Mouse (Mus musculus) urinary bladder, postnatal 25 days (tissue): ENCODE measurements at regions not wholly inside any gene's neighbourhood (a gene's known extent, or its start where the extent isn't known, plus 50 kb on each side); places are given as distances from the start of the nearest gene placed in this dataset.
"Not testable (repeated sequence)": the region's sequence is repeated elsewhere in the genome, so short reads cannot be mapped to it uniquely, and the experiment has no call there.

Source experiments
- DNase-seq: peaks from one replicate; pipeline ENCODE4 v3.0.0; 2022; ENCODE audit warnings: low spot score

DNA sequence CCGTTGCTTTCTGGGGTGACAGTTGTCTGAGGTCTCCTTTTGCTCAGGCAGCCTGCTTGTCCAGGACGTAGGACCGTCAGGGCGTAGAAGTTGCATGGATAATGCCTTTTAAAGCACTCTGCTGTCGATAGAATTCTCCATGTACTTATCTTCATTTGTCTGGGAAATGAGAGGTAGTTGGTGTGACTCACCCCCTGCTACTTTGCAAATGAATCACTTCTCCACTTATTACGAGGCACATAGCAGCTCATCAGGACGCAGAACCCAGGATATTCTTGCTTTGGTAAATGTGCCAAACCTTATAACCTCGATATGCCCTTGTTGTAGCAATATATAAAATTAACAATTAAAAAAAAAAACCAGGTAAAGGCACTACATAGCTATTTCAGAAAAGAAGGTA lies 159.7 kb upstream of the Smlr1 start:
- DNase-seq = no peak

- peak; percentile 51 for DNase-seq
These were observed 145.2 kb upstream of the Smlr1 start for GRCm38 (mm10) chr10:25681243-25681642.

DNA sequence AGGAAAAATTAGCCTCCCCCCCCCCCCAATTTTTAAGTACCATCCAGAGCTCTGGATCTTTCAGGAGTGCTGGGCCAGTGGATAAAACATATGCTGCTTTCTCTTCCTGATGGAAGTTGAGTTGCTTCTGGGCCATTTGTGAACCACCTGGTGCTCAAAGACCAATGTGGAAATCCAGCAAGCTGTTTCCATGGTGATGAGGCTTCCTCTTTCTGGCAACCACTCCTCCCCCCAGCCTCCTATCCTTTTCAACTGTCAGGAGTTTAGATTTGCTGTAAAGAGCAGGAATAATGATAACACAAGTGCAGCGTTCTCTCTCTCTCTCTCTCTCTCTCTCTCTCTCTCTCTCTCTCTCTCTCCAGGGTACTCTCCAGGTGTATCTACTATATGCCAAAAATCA lies 141.8 kb upstream of the Smlr1 start:
- no peak for DNase-seq

- no peak for DNase-seq
These were observed 139.3 kb upstream of the Smlr1 start for GRCm38 (mm10) chr10:25675368-25675767.

DNA sequence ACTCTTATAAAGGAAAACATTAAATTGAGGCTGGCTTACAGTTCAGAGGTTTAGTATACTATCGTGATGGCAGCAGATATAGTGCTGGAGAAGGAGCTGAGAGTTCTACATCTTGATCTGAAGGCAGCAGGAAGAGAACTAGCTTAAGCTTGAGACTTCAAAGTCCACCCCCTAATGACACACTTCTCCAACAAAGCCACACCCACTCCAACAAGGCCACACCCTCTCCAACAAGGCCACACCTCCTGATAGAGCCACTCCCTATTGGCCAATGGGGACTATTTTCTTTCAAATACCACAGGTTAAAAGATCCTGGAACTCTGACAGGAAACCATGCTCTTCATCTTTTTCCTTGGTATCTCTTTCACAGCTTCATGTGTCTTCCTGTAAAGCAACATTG lies 134.0 kb upstream of the Smlr1 start:
- no peak for DNase-seq

DNA sequence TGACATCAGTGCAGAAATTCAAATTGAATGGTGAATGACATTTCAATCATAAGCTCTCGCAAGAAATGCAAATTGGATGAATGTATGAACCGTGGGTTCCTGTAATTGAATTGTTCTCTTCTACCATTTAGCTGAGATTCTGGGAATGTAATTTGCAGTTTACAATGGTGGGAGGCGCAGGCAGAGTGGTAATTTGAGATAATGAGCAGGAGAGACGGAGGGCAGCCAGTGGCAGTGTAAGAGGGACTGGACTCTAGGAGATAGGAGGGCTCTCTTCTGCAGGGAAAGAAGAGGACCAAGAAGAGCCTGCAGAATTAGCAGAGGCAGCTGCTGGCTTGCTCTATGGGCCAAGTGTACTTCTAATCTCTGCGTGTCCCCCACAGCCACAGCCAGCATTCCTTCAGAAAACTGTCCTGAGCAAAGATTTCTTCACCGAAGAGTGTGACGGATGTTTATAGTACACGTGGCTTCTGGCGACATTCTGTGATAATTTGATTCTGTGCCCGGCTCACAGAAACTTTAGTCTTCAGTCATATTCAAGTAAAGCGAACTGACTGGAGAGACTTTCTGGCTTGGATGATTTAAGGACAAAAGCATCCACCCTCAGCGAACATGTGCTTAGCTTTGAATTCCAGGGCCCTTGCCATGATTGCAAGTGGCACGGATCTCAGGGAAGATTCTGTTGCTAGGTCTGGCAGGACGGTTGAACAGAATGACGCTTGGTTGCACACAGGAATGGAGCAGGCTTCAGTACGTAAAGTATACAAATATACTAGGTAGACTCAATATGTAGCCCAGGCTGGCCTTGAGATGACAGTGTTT lies 116.9 kb upstream of the Smlr1 start:
- DNase-seq = no peak

DNA sequence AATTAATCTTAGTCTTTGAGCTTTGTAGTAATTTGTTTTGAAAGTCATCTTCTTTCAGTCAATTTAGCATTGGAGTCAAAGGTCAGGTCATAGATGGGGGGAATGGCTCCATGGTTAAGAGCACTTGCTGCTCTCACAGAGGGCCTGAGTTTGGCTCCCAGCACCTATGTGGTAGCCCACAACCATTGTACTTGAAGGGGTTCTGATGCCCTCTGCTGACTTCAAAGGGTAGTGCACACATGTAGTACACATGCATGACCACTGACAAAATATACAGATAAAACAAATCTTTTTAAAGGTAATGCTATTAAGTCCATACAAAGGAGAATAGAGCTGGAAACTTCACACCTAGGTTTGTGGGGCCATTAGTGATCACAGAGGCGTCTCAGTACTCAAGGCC lies 111.7 kb upstream of the Smlr1 start:
- no peak for DNase-seq

- no peak for DNase-seq
These were observed 107.5 kb upstream of the Smlr1 start for GRCm38 (mm10) chr10:25643518-25643993.

DNA sequence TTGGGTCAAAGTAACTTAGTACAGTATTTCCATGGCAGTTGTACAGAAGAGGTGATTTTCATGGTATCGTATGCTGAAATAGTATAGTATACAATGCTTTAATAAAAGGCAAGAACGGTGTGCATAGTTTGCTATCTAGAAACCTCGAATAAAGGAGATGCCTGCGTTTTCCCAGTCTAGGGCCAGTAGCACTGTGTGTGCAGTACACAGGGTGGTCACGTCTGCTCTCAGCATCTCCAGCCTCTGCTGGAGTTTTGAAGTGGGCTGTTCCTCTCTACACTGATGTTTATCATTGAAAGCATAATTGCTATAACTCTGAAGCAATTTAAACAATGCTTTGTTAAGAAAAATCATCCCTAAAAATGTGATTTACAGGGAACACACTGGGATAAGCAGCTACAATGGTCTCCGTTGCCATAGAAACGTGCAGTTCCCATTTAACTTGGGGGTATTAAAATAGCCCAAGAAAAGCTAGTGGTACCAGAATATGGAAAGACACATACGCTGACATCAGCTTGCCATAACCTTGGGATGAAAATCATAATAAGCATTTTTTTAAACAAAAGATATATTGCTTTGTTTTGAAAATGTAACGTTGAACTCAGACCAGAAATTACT lies 106.1 kb upstream of the Smlr1 start:
- DNase-seq = no peak

DNA sequence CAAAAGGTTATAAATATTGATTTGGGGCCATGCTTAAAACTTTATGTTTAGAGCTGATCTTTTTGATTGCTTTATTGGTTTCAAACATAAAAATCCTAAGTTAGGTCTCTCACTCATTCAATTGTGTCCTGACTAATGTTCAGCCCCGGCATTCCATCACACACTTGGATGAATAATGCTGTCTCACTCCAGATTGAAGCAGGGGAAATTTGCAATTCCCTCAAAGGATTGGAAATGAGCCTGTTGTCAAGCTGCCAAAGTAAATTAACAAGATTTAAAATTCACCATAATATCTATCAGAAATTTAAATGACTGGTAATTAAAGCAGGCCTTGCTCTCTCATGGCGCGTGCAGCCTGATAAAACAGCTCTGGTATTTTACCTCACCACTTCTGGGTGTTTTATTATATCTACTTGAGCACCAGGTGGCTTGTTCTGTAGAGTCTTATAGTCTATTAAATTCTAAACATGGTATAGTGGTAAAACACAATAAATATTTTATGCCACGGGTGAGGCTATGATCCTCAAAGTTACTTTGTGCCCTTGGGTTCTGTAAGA lies 97.1 kb upstream of the Smlr1 start:
- no peak for DNase-seq

GRCm38 (mm10) chr10:25632306-25632705 lies 96.2 kb upstream of the Smlr1 start:
- DNase-seq = no peak

DNA sequence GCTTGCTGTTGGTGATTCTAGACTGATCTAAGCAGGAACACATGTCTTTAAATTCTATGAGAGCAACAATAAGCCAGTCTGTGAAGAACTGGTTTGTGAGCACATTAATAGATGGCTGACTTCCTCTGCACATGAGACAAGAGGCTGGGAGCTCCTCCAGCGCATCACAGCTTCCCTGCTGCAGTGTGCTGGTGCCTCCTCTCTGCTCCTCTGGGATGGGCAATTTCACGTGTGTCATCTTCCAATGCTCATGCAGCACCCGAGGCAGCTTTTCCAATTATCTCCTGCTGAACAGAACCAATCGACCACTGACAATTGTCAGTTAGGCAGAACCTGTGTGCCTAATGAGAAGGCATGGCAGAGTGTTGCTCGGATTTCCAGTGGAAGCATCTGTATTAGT lies 86.5 kb upstream of the Smlr1 start:
- no peak for DNase-seq

- not testable (repeated sequence) for DNase-seq
These were observed 85.7 kb upstream of the Smlr1 start for GRCm38 (mm10) chr10:25621747-25622134.

DNA sequence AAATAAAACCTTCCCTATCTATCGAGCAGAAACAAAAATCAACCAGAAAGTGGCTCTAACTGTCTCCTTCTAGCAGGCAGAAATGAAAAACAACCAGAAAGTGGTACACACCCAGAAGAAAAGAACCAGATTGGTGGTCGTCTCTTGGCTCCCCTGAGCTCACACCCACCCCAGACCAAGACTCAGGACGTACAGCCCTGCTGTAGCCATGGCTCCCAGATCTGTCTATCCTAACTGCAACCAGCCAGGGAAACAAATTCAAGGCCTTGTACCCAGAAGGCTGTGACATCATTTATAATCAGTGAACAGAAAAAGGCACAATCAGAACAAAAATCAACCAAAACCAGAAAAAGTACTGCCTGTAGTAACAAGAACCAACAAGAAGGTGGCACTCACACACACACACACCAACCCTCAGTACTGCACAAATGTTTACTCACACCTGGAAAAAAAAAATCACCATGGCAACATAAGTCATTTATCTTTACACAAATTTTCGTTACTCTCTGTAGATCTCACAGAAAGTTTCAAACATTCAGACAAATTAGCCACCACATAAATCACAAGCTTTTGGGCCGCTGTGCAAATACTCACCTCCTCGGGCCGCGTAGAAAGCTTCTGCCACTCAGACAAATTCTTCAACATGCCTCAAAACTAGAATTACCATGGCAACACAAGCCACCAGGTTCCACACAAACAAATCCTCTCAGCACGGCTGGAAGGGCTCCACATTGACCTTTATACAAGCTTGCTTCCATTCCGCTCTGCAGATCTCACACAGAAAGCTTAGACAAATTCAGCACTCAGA lies 85.1 kb upstream of the Smlr1 start:
- DNase-seq = no peak

- DNase-seq = no peak
These were observed 83.6 kb upstream of the Smlr1 start for GRCm38 (mm10) chr10:25619702-25620101.

DNA sequence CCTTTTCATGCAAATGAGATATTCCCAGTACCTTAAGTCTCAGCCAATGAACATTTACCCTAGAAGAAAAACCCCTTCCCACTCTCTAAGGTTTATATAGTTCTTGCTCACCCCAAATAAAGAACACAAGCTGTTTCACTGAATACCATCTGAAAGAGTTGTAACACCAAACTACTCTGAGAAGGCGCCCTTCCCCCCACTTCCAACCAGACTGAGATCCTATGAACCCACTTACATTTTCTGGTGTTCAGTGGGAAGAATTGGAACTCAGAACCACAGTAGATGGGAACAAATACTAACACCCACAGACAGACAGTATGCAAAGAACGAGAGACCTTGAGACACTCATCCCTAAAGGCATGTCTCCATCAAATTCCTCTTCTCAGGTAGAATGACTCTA lies 65.4 kb upstream of the Smlr1 start:
- DNase-seq = no peak

GRCm38 (mm10) chr10:25589316-25589645 lies 53.2 kb upstream of the Smlr1 start:
- no peak for DNase-seq

DNA sequence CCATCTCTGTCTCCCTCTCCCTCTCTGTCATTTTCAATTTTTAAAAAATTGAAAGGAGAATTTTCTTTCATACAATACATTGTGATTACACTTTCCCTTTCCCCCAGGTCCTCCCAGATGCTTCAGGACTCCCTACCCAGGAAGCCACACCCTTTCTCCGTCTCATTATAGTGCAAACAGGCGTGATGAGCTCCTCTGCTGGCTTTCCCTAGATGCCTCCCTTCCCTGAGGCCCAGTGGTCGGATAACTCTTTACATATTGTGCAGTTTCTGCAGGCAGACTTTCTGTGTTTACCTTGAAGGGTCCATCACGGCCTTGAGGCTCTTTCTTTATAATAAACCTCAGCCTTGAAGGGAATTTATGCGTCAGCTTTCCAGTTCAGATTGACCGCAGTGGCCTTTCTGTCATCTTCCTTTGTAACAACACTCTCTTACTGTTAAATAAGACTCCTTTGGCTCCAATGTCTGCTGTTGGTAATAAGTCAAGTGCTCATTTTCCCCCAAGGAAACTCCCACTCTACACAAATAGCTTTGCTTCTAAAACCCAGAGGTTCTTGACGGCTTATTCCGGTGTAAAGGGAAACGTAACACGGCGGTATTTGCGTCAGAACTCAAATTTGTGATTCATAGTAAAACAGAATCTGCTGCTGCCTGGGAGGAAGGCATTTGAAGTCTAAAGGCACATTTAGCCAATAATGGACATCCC lies 52.7 kb upstream of the Smlr1 start:
- no peak for DNase-seq
